Mouse (Mus musculus) heart, embryonic 13.5 days (tissue): ENCODE results near the gene Icam1. TPM values are rescaled to one million over a fixed set of nuclear protein-coding genes. Genes with fewer than 3 reads are reported as not detected.

Experiments
- ATAC-seq: fragments of 200-750 bp; cut with Nextera tagmentation; 2 replicates; pipeline ENCODE4 v1.8.0; 2017; ENCODE audit warnings: moderate TSS enrichment; ENCODE audit not compliant: insufficient number of reproducible peaks, low FRiP score, low TSS enrichment; ENCODE audit errors: extremely low read depth
- H3K27ac ChIP-seq: fragments of 300-500 bp; sonication (generic); replicated peaks from 2 replicates; pipeline ENCODE4 v1.5.1; 2015; ENCODE audit warnings: moderate library complexity, mild to moderate bottlenecking, inconsistent platforms
- H3K27me3 ChIP-seq: fragments of 300-500 bp; sonication (generic); replicated peaks from 2 replicates; pipeline ENCODE4 v1.6.1; 2015; ENCODE audit warnings: mild to moderate bottlenecking, inconsistent platforms
- H3K36me3 ChIP-seq: fragments of 300-500 bp; sonication (generic); 2 replicates; pipeline ENCODE4 v1.6.1; 2015; ENCODE audit warnings: mild to moderate bottlenecking, inconsistent platforms
- H3K4me1 ChIP-seq: fragments of 300-500 bp; sonication (generic); 2 replicates; pipeline ENCODE4 v1.6.1; 2015; ENCODE audit warnings: inconsistent platforms
- H3K4me2 ChIP-seq: fragments of 300-500 bp; sonication (generic); 2 replicates; pipeline ENCODE4 v1.6.1; 2015; ENCODE audit warnings: inconsistent platforms, mild to moderate bottlenecking, moderate library complexity
- H3K4me3 ChIP-seq: fragments of 300-500 bp; sonication (generic); 2 replicates; pipeline ENCODE4 v1.5.1; 2015; ENCODE audit warnings: moderate library complexity, mild to moderate bottlenecking, inconsistent platforms
- H3K9ac ChIP-seq: fragments of 300-500 bp; sonication (generic); 2 replicates; pipeline ENCODE4 v1.6.1; 2015; ENCODE audit warnings: inconsistent platforms, mild to moderate bottlenecking, moderate library complexity
- H3K9me3 ChIP-seq: fragments of 300-500 bp; sonication (generic); 2 replicates; pipeline ENCODE4 v1.6.1; 2016; ENCODE audit warnings: inconsistent platforms
- WGBS: fragments of 180-500 bp; shearing (Covaris S2); methylation state at CpG from one replicate; pipeline ENCODE4 v1.1.7; 2015; ENCODE audit warnings: mixed read lengths; 5-methylcytosine and 5-hydroxymethylcytosine counted together
- polyA plus RNA-seq: library from polyadenylated mRNA; unstranded; fragments of >200 nt; fragmentation: Nextera tagmentation; extraction: Ambion mirVana; gene quantifications from 2 replicates; pipeline ENCODE4 v1.2.1, GENCODE M21; 2015

Icam1 gene
- polyA plus RNA-seq, 1 experiment from 2014 or later = 11.6 TPM

DNA sequence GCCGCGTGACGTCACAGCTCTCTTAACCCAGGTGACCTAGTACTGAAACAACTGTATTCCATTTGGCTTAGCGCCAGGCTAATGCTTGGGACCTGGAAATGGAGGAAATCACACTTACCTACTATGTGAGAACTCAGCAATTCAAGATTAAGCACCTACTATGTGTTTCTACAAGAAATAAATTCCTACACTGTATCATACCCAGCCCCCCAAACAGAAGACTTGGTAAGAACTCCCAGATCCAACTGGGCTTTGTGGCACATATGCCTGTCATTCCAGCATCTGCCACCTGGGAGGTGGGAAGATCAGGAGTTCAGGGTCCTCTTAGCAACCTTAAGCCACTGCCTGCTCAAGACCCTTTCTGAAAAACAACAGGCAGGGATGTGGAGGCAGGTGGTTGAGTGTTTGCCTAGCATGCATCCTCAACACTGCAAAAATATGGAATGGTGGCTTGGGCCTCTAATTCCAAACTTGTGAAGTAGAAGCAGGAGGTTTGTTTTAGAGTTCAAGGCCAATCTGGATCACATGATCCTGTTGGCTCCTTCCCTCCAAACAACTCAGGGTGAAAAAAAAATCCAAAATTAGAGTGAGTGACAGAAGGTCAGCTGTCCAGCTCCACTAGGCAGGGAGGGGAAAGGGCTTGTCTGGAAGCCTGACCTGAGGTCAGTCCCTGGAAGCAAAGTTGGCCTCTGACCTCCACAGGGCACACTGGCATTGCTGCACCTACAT is 38.7 kb upstream of the Icam1 start:
- Histone ChIP-seq H3K27ac (peak overlapping the region; percentile 93), H3K27me3 (peaks cover 3% of the 10 kb centered on the region; the same call in 1 of the 2 replicates), H3K9me3 (no peaks in the 10 kb centered on the region), H3K36me3 (no peaks in the 10 kb centered on the region), H3K4me2 (peak overlapping the region; percentile 76), H3K4me3 (peak overlapping the region; percentile 92), H3K9ac (peak overlapping the region; percentile 96), H3K4me1 (peaks cover 46% of the 10 kb centered on the region)
- under 1% methylated on average over 4 of the region's 4 CpGs for WGBS
- ATAC-seq = no peak

DNA sequence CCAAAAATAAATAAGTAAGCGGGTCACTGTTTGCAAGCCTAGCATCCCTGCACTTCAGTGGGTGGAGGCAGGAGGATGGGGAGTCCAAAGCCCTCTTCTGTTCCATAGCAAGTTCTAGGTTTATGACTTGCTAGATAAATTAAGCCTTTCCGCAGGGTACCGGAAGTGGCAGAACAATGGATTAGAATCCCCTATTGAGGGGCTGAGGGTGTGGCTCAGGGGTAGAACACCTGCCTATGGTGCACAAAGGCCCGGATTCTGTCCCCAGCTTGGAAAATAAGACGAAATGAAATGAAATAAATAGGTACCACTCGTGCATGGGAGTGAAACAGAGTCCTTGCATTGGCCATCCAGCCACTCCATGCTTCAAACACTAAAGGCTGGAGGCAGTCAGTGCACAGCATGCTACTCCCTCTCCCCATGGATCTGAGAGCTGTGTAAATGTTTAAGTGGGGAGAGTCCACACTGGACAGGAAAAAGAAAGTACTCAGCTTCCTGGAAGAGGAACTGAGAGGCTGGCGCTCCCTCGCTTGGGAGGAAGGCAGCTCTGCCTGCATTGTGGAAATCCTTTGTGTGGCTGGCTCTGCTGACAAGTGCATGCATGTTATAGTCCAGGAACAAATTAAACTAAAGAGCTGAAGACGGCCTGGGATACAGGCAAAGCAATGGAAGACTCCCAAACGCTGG is 37.2 kb upstream of the Icam1 start:
- WGBS = 53% methylated on average over 10 of the region's 10 CpGs
- H3K36me3 ChIP-seq = no peaks in the 10 kb centered on the region
- H3K4me3 ChIP-seq = no peak overlapping the region
- no peak for ATAC-seq
- peaks cover 3% of the 10 kb centered on the region; the same call in 1 of the 2 replicates for H3K27me3 ChIP-seq
- no peak overlapping the region for H3K9ac ChIP-seq
- H3K27ac ChIP-seq = peak overlapping the region; percentile 59; the same call in 1 of the 2 replicates
- H3K9me3 ChIP-seq = no peaks in the 10 kb centered on the region
- peaks cover 37% of the 10 kb centered on the region for H3K4me1 ChIP-seq
- H3K4me2 ChIP-seq = no peak overlapping the region

DNA sequence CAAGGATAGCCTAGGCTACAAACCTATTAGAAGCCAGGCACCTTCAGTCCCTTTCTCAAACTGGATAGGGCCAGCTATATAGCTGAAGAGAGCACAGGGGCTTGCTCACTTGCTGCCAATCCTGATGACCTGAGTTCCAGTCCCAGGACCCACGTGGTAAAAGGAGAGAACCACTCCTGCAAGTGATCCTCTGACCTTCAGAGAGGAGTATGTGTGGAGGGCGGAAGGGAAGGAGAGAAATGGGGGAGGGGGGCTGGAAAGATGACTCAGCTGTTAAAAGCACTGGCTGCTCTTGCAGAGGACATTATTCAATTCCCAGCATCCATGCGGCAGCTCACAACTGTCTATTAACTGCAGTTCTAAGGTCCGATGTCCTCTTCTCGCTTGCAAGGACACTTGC is 36.6 kb upstream of the Icam1 start:
- peaks cover 32% of the 10 kb centered on the region for H3K4me1 ChIP-seq
- peaks cover 3% of the 10 kb centered on the region; the same call in 1 of the 2 replicates for H3K27me3 ChIP-seq
- H3K4me2 ChIP-seq = no peak overlapping the region
- no peak overlapping the region for H3K9ac ChIP-seq
- no peak for ATAC-seq
- H3K4me3 ChIP-seq = no peak overlapping the region
- peak overlapping the region; percentile 59; the same call in 1 of the 2 replicates for H3K27ac ChIP-seq
- 46% methylated on average over 5 of the region's 5 CpGs for WGBS
- no peaks in the 10 kb centered on the region for H3K36me3 ChIP-seq
- H3K9me3 ChIP-seq = no peaks in the 10 kb centered on the region

DNA sequence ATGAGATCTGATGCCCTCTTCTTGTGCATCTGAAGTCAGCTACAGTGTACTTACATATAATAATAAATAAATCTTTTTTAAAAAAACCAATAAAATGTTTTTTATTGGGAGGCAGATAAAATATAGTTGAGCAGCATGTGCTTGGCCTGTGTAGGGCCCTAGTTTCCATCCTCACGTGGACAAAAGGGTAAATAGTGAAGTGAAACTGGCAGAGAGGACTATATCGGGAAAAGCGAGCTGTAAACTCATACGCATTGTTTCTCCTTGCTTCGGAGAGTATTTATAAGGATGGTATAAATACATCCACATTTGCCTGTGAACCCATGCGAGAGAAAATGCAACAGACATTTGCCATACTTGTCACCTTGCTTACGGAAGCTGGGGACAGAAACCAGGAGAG is 36.0 kb upstream of the Icam1 start:
- Histone ChIP-seq H3K9ac (no peak overlapping the region), H3K27me3 (peaks cover 3% of the 10 kb centered on the region; the same call in 1 of the 2 replicates), H3K4me1 (peaks cover 26% of the 10 kb centered on the region), H3K4me2 (no peak overlapping the region), H3K36me3 (no peaks in the 10 kb centered on the region), H3K9me3 (no peaks in the 10 kb centered on the region), H3K27ac (no peak overlapping the region), H3K4me3 (no peak overlapping the region)
- no peak for ATAC-seq
- WGBS = 85% methylated on average over 7 of the region's 7 CpGs

DNA sequence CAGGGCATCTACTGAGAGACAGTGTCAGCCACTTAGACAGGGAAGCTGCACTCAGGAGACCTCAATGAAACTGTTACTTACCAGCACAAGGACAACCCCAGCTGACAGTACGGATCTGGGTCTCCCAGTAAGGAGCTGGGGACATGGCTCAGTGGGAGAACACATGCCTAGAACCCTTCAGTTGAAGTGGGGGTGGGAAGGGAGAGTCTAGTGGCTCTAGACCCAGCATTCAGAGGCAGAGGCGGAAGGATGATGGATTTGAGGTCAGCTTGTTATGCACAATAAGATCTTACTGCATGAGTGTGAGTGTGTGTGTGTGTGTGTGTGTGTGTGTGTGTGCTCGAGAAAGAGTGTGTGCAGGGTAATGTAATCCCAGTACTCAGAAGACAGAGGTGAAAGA is 33.6 kb upstream of the Icam1 start:
- Histone ChIP-seq H3K9me3 (no peaks in the 10 kb centered on the region), H3K9ac (no peak overlapping the region), H3K4me2 (no peak overlapping the region), H3K27ac (no peak overlapping the region), H3K4me3 (no peak overlapping the region), H3K4me1 (peaks cover 15% of the 10 kb centered on the region), H3K36me3 (no peaks in the 10 kb centered on the region), H3K27me3 (peaks cover 3% of the 10 kb centered on the region; the same call in 1 of the 2 replicates)
- no peak for ATAC-seq
- WGBS = 69% methylated on average over 3 of the region's 3 CpGs

DNA sequence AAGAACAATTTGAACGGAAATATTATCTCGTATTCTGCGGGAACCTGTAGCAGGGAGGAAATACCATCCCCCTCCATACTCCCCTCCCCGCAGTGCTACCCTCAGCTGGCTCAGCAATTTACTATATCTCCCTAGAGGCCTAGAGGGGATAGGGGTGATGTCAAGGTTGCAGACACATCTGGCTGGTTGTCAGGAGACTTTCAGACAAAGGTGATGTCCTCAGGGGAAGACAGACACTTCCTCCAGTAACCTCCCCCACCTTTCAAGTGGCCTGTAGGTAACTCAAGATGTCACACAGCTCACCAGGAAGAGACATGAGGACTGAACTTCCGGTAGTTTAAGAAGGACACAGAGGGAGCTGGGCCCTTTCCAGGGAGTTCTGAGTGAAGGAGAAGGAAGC is 32.6 kb upstream of the Icam1 start:
- peaks cover 10% of the 10 kb centered on the region for H3K27me3 ChIP-seq
- H3K9ac ChIP-seq = peak overlapping the region; percentile 7; the same call in 1 of the 2 replicates
- no peak overlapping the region for H3K4me3 ChIP-seq
- no peaks in the 10 kb centered on the region for H3K36me3 ChIP-seq
- H3K27ac ChIP-seq = peak overlapping the region; percentile 5; the same call in 1 of the 2 replicates
- WGBS = 30% methylated on average over 5 of the region's 5 CpGs
- no peak for ATAC-seq
- H3K4me2 ChIP-seq = no peak overlapping the region
- H3K4me1 ChIP-seq = peaks cover 15% of the 10 kb centered on the region
- no peaks in the 10 kb centered on the region for H3K9me3 ChIP-seq

DNA sequence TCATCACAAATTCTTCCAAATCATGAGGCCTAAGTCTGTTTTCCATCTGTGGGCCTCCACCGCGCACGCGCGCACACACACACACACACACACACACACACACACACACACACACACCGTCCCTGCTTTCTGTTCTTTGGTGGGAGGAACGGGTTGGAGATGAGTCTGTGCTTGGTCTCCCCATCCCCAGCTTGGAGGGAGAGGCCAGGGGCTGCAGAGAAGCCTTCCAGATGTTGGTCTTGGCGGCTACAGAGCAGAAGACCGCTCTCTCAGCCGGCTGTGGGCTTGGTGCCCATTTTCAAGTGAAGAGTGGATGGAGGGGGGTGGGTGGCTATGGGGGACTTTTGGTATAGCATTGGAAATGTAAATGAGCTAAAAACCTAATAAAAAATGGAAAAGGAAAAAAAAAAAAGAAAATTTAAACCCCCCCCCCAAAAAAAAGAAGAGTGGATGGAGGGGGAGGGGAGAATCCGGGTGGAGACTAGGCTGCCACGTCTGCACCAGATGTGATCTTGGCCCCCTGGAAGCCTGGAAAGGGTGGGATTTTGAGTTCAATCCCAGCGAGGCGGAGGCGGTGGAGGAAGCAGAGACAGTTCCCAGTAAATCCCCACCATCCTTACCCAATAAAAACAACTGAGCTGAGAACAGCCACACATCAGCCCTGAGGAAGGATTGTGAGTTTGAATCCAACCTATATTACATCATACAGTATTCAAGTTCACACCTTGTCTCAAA is 28.7 kb upstream of the Icam1 start:
- WGBS = 52% methylated on average over 15 of the region's 15 CpGs
- no peak overlapping the region for H3K4me3 ChIP-seq
- peak overlapping the region; percentile 39; the same call in 1 of the 2 replicates for H3K27ac ChIP-seq
- no peaks in the 10 kb centered on the region for H3K36me3 ChIP-seq
- H3K4me2 ChIP-seq = no peak overlapping the region
- H3K27me3 ChIP-seq = peaks cover 14% of the 10 kb centered on the region
- peaks cover 17% of the 10 kb centered on the region for H3K4me1 ChIP-seq
- ATAC-seq = no peak
- no peaks in the 10 kb centered on the region for H3K9me3 ChIP-seq
- no peak overlapping the region for H3K9ac ChIP-seq

DNA sequence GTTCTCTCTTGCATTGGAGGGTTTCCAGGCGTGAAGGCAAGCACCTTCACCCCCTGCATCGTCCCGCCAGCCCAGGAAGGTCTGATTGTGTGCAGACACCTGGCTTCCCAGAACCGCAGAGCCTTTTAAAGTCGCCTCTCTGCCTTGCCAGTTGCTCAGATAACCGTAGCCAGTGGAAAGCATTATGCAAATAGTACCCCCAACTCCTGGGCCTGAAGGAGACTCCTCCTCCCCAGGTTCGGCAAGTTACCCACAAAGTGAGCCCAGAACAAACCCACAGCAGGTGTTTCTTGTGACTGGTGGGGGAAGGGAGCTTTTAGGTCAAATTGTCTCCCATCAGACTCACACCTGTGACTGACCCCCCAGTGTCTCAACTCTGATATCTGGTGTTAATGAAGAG is 27.8 kb upstream of the Icam1 start:
- H3K4me3 ChIP-seq = no peak overlapping the region
- H3K4me1 ChIP-seq = peaks cover 17% of the 10 kb centered on the region

DNA sequence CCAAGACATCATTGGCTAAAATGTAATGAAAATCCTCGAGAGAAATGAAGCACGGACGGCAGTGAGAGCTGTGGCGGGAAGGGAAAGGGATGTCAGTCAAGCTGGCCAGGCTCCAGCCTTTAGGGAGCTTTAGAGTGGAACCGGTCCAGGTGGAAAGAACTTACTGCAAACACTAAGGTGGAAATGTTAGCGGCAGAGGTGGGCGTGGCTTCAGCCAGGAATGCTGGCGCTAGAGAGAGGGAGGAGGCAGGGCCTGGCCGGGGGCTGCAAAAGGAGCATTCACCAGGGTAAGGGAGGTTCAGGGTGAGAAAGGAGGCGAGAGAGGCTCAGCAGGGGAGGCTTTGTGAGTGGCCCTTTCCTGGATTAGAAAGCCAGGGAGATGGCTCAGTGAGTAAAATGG is 24.9 kb upstream of the Icam1 start:
- ATAC-seq = no peak
- Histone ChIP-seq H3K36me3 (no peaks in the 10 kb centered on the region), H3K9me3 (no peaks in the 10 kb centered on the region), H3K27me3 (peaks cover 14% of the 10 kb centered on the region), H3K4me3 (peak overlapping the region; percentile 23; the same call in 1 of the 2 replicates), H3K9ac (peak overlapping the region; percentile 62), H3K4me2 (peak overlapping the region; percentile 62), H3K27ac (0 out of 2 replicates have a peak overlapping the region, but pooled peaks have one; percentile 1), H3K4me1 (peaks cover 10% of the 10 kb centered on the region)
- 10% methylated on average over 10 of the region's 10 CpGs for WGBS

More for the DNA sequence above, 27.8 kb upstream of the Icam1 start:
- no peak overlapping the region for H3K4me2 ChIP-seq
- H3K9ac ChIP-seq = no peak overlapping the region
- ATAC-seq = no peak
- H3K36me3 ChIP-seq = no peaks in the 10 kb centered on the region
- no peaks in the 10 kb centered on the region for H3K9me3 ChIP-seq
- H3K27me3 ChIP-seq = peaks cover 14% of the 10 kb centered on the region
- 12% methylated on average over 7 of the region's 7 CpGs for WGBS
- no peak overlapping the region for H3K27ac ChIP-seq

DNA sequence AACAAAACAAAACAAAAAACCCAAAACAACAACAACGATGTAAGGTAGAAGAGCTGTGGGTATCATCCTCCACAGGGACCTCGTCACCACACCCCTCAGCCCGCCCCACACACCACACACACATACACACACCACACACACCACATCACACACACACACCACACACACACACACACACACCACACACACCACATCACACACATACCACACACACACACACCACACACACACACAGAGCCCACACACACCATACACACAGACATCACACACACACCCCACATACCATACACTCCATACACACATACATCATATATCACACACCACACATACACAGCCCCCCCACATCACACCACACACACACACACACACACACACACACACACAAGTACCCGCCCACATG is 24.2 kb upstream of the Icam1 start:
- H3K9me3 ChIP-seq = no peaks in the 10 kb centered on the region
- no peak overlapping the region for H3K9ac ChIP-seq
- peaks cover 14% of the 10 kb centered on the region for H3K27me3 ChIP-seq
- H3K4me1 ChIP-seq = peaks cover 10% of the 10 kb centered on the region
- H3K4me3 ChIP-seq = no peak overlapping the region
- no peak overlapping the region for H3K4me2 ChIP-seq
- 91% methylated on average over 4 of the region's 4 CpGs for WGBS
- no peak overlapping the region for H3K27ac ChIP-seq
- no peak for ATAC-seq
- no peaks in the 10 kb centered on the region for H3K36me3 ChIP-seq
